Comparison of ENCODE assay signal across 36 mouse cellular contexts in genomic region chr9:104038266-104038665, GRCm38 (mm10). TPM values are rescaled to one million over a fixed set of nuclear protein-coding genes. Genes with fewer than 3 reads are reported as not detected.
"Had no signal": no experiment of that assay in that cellular context is flagged by ENCODE, and none has a peak within 500 bp of the region (broad histone marks: within the 10 kb centered on the region; RNA-seq: fewer than 3 reads in every experiment).

No protein-coding gene starts in this region.

- H3K9me3 ChIP-seq: hindbrain, embryonic 10.5 days; hindbrain, embryonic 12.5 days; intestine, embryonic 15.5 days; limb, embryonic 10.5 days; limb, embryonic 12.5 days; liver, embryonic 13.5 days; liver, embryonic 15.5 days had no signal

- DNase-seq: gastrocnemius, postnatal 14 days; heart, postnatal 10 days; heart, postnatal 4 days; kidney, adult 18-20 months; kidney, adult 8-10 months; kidney, postnatal 10 days; kidney, postnatal 25 days; kidney, postnatal 4 days; liver; liver, embryonic 13.5 days; liver, postnatal 0 days; lung, adult 2 months had no signal

- ATAC-seq: hindbrain, embryonic 16.5 days; inflammation-experienced regulatory T-cells, adult 6 months; intestine, embryonic 15.5 days; intestine, postnatal 0 days; liver, postnatal 0 days had no signal

- H3K4me1 ChIP-seq: hindbrain, embryonic 12.5 days; intestine, embryonic 15.5 days; limb, embryonic 12.5 days; liver, embryonic 13.5 days; liver, embryonic 15.5 days had no signal

- H3K9ac ChIP-seq: hindbrain, embryonic 12.5 days; hindbrain, embryonic 14.5 days; intestine, embryonic 15.5 days; limb, embryonic 12.5 days; liver, embryonic 13.5 days; liver, embryonic 15.5 days; liver, postnatal 0 days had no signal

- H3K27ac ChIP-seq: hindbrain, embryonic 10.5 days; hindbrain, embryonic 12.5 days; hindbrain, embryonic 14.5 days; intestine, embryonic 15.5 days; layer of hippocampus, adult 2 months; left cerebral cortex, adult 2 months; limb, embryonic 10.5 days; limb, embryonic 12.5 days; liver, embryonic 13.5 days; liver, embryonic 15.5 days had no signal

- H3K27me3 ChIP-seq: hindbrain, embryonic 12.5 days; intestine, embryonic 15.5 days; limb, embryonic 12.5 days; liver, embryonic 13.5 days; liver, embryonic 15.5 days had no signal

- H3K36me3 ChIP-seq: intestine, embryonic 15.5 days; liver, embryonic 13.5 days; liver, embryonic 15.5 days had no signal

- H3K4me3 ChIP-seq: hindbrain, embryonic 10.5 days; hindbrain, embryonic 12.5 days; intestine, embryonic 15.5 days; layer of hippocampus, adult 2 months; left cerebral cortex, adult 2 months; limb, embryonic 10.5 days; limb, embryonic 12.5 days; liver, embryonic 13.5 days; liver, embryonic 15.5 days had no signal

- H3K4me2 ChIP-seq: hindbrain, embryonic 12.5 days; hindbrain, embryonic 14.5 days; intestine, embryonic 15.5 days; limb, embryonic 12.5 days; liver, embryonic 11.5 days; liver, embryonic 13.5 days; liver, embryonic 15.5 days had no signal

RNA-seq across cellular contexts. Expression of gene Gm28305, which starts 2.2 kb away (rescaled TPM):
- total RNA-seq: gastrocnemius, adult 18-20 months; gastrocnemius, adult 8-10 months; gastrocnemius, postnatal 14 days; gastrocnemius, postnatal 4 days; granulocyte monocyte progenitor cell, adult 5-6 weeks; heart, postnatal 10 days; heart, postnatal 4 days; layer of hippocampus, adult 2 months; layer of hippocampus, postnatal 10 days; layer of hippocampus, postnatal 25 days; left cerebral cortex, adult 2 months; left cerebral cortex, postnatal 14 days; left cerebral cortex, postnatal 36 days had no signal
- polyA plus RNA-seq: hindbrain, embryonic 10.5 days; hindbrain, embryonic 12.5 days; hindbrain, embryonic 14.5 days; hindbrain, embryonic 16.5 days; inflammation-experienced regulatory T-cells, adult 6 months; intestine, embryonic 15.5 days; intestine, postnatal 0 days; kidney, embryonic 14.5 days; kidney, embryonic 16.5 days; limb, embryonic 10.5 days; limb, embryonic 12.5 days; limb, embryonic 14.5 days; liver, embryonic 11.5 days; liver, embryonic 13.5 days; liver, embryonic 15.5 days; liver, postnatal 0 days; lung, adult 2 months had no signal
